Mouse (Mus musculus): ENCODE results near the gene Il1rapl2.

The Il1rapl2 gene

GRCm38 (mm10) chrX:137570321-137571195 lies at the start of gene Il1rapl2:
Gene Il1rapl2 (plus strand): TSS chrX:137570608.
- in situ Hi-C loops (cut with MboI, MseI): no loop called here

GRCm38 (mm10) chrX:137548348-137548747 lies 22.1 kb upstream of the Il1rapl2 start:
- in situ Hi-C loops (cut with MboI, MseI): no loop called here

GRCm38 (mm10) chrX:137569472-137570188 lies 778 bp upstream of the Il1rapl2 start:
- in situ Hi-C loops (cut with MboI, MseI): no loop called here

GRCm38 (mm10) chrX:137582656-137583055 lies 12.2 kb downstream of the Il1rapl2 start:
- in situ Hi-C loops (cut with MboI, MseI): no loop called here

- in situ Hi-C loops (cut with MboI, MseI): no loop called here
Observed at GRCm38 (mm10) chrX:137620697-137621096, 50.3 kb downstream of the Il1rapl2 start.

GRCm38 (mm10) chrX:137667011-137667410 lies 96.6 kb downstream of the Il1rapl2 start:
- in situ Hi-C loops (cut with MboI, MseI): no loop called here

GRCm38 (mm10) chrX:137687974-137688373 lies 117.6 kb downstream of the Il1rapl2 start:
- in situ Hi-C loops (cut with MboI, MseI): no loop called here

- in situ Hi-C loops (cut with MboI, MseI): loop anchor here (25.0 kb wide), 1 partner anchor 462 kb away; no protein-coding TSS in a partner anchor
Observed at GRCm38 (mm10) chrX:137700006-137700405, 129.6 kb downstream of the Il1rapl2 start.

- in situ Hi-C loops (cut with MboI, MseI): no loop called here
Observed at GRCm38 (mm10) chrX:137755537-137755936, 185.1 kb downstream of the Il1rapl2 start.

- in situ Hi-C loops (cut with MboI, MseI): no loop called here
Observed at GRCm38 (mm10) chrX:137805484-137806200, 235.2 kb downstream of the Il1rapl2 start.

- in situ Hi-C loops (cut with MboI, MseI): no loop called here
Observed at GRCm38 (mm10) chrX:137806231-137807114, 236.1 kb downstream of the Il1rapl2 start.

GRCm38 (mm10) chrX:137809526-137809925 lies 239.1 kb downstream of the Il1rapl2 start:
- in situ Hi-C loops (cut with MboI, MseI): no loop called here

- in situ Hi-C loops (cut with MboI, MseI): no loop called here
Observed at GRCm38 (mm10) chrX:137812151-137812550, 241.7 kb downstream of the Il1rapl2 start.

- in situ Hi-C loops (cut with MboI, MseI): no loop called here
Observed at GRCm38 (mm10) chrX:137848936-137849335, 278.5 kb downstream of the Il1rapl2 start.

- in situ Hi-C loops (cut with MboI, MseI): no loop called here
Observed at GRCm38 (mm10) chrX:137923490-137923889, 353.1 kb downstream of the Il1rapl2 start.

- in situ Hi-C loops (cut with MboI, MseI): no loop called here
Observed at GRCm38 (mm10) chrX:137926835-137927234, 356.4 kb downstream of the Il1rapl2 start.

GRCm38 (mm10) chrX:137947741-137948140 lies 377.3 kb downstream of the Il1rapl2 start:
- in situ Hi-C loops (cut with MboI, MseI): no loop called here

- in situ Hi-C loops (cut with MboI, MseI): no loop called here
Observed at GRCm38 (mm10) chrX:137971306-137971705, 400.9 kb downstream of the Il1rapl2 start.

- in situ Hi-C loops (cut with MboI, MseI): no loop called here
Observed at GRCm38 (mm10) chrX:138043113-138043512, 472.7 kb downstream of the Il1rapl2 start.

- in situ Hi-C loops (cut with MboI, MseI): no loop called here
Observed at GRCm38 (mm10) chrX:138103954-138104353, 533.5 kb downstream of the Il1rapl2 start.

GRCm38 (mm10) chrX:138104668-138105067 lies 534.3 kb downstream of the Il1rapl2 start:
- in situ Hi-C loops (cut with MboI, MseI): no loop called here

Data from regulatory T cell (primary cell).